In genomic region chr11:113412545-113412944, GRCm38 (mm10) we compare ENCODE assay signal across 13 mouse cellular contexts.
DNase-seq lines count a peak whose midpoint lies in the region; ATAC-seq and TF ChIP-seq lines count a peak whose summit lies in the region.
"Had no signal": no experiment of that assay in that cellular context is flagged by ENCODE, and none has a peak within 500 bp of the region (broad histone marks: within the 10 kb centered on the region; RNA-seq: fewer than 3 reads in every experiment).

No protein-coding gene starts in this region.

- no peak overlapping the region for H3K27ac ChIP-seq in kidney, adult 2 months (ENCODE audit: insufficient read depth, low read depth, low read length)
- H3K27ac ChIP-seq in kidney, embryonic 14.5 days (ENCODE audit: low read depth, low read length): no peak overlapping the region
- no peak overlapping the region for H3K27ac ChIP-seq in testis, adult 2 months (ENCODE audit: control insufficient read depth, insufficient read depth, low read depth, low read length)
- no peak overlapping the region for H3K27ac ChIP-seq in forebrain, embryonic 12.5 days
- H3K27ac ChIP-seq: limb, embryonic 12.5 days; midbrain, embryonic 15.5 days had no signal

- 0 out of 2 replicates have a peak, but pooled peaks have one; percentile 27 for TF ChIP-seq CTCF in kidney, adult 2 months (conservative IDR thresholded peaks at IDR 0.05; ENCODE audit: insufficient read depth, insufficient read length, low read depth, low read length)
- TF ChIP-seq CTCF in testis, adult 2 months (IDR thresholded peaks at IDR 0.05; ENCODE audit: control insufficient read depth, insufficient read depth, insufficient replicate concordance, low read depth, low read length): peak; percentile 60
- TF ChIP-seq CTCF in brain, embryonic 14.5 days (IDR thresholded peaks at IDR 0.05; ENCODE audit: borderline replicate concordance, extremely low read depth, insufficient read depth, insufficient read length): peak; percentile 48

- H3K4me1 ChIP-seq in kidney, adult 2 months (ENCODE audit: control insufficient read depth, insufficient read depth, low read length): no peaks in the 10 kb centered on the region
- no peaks in the 10 kb centered on the region for H3K4me1 ChIP-seq in kidney, embryonic 14.5 days (ENCODE audit: control insufficient read depth, insufficient read depth, low read length)
- no peaks in the 10 kb centered on the region for H3K4me1 ChIP-seq in testis, adult 2 months (ENCODE audit: control insufficient read depth, insufficient read depth, low read length)
- no peaks in the 10 kb centered on the region for H3K4me1 ChIP-seq in forebrain, embryonic 12.5 days
- H3K4me1 ChIP-seq: limb, embryonic 12.5 days; midbrain, embryonic 15.5 days had no signal

- no peaks in the 10 kb centered on the region for H3K27me3 ChIP-seq in kidney, adult 2 months (replicated peaks; ENCODE audit: control insufficient read depth, insufficient read depth, low read length)
- H3K27me3 ChIP-seq in kidney, embryonic 14.5 days (ENCODE audit: control insufficient read depth, insufficient read depth, low read length): no peaks in the 10 kb centered on the region
- no peaks in the 10 kb centered on the region for H3K27me3 ChIP-seq in testis, adult 2 months (ENCODE audit: control insufficient read depth, insufficient read depth, low read length)
- H3K27me3 ChIP-seq in forebrain, embryonic 12.5 days: no peaks in the 10 kb centered on the region
- H3K27me3 ChIP-seq: limb, embryonic 12.5 days; midbrain, embryonic 15.5 days had no signal

- no peaks in the 10 kb centered on the region for H3K36me3 ChIP-seq in kidney, adult 2 months (ENCODE audit: control insufficient read depth, insufficient read depth, low read length)
- no peaks in the 10 kb centered on the region for H3K36me3 ChIP-seq in kidney, embryonic 14.5 days (ENCODE audit: control insufficient read depth, insufficient read depth, low read length)
- H3K36me3 ChIP-seq in testis, adult 2 months (ENCODE audit: control insufficient read depth, insufficient read depth, low read length): no peaks in the 10 kb centered on the region
- no peaks in the 10 kb centered on the region for H3K36me3 ChIP-seq in forebrain, embryonic 12.5 days (replicated peaks)
- H3K36me3 ChIP-seq: limb, embryonic 12.5 days; midbrain, embryonic 15.5 days had no signal

- ATAC-seq in kidney, embryonic 14.5 days (ENCODE audit: low FRiP score, low TSS enrichment): no peak
- ATAC-seq in forebrain, embryonic 12.5 days (ENCODE audit: low FRiP score): no peak
- ATAC-seq: midbrain, embryonic 15.5 days had no signal

- no peak for TF ChIP-seq POLR2A in kidney, adult 2 months (IDR thresholded peaks at IDR 0.05; ENCODE audit: low read depth, low read length)
- TF ChIP-seq POLR2A in testis, adult 2 months (IDR thresholded peaks at IDR 0.05; ENCODE audit: control insufficient read depth, low read depth, low read length): no peak
- TF ChIP-seq POLR2A in brain, embryonic 14.5 days (IDR thresholded peaks at IDR 0.05; ENCODE audit: borderline replicate concordance, extremely low read depth, insufficient read depth, insufficient read length, poor library complexity, severe bottlenecking): no peak

- no peaks in the 10 kb centered on the region for H3K9me3 ChIP-seq in kidney, embryonic 14.5 days (ENCODE audit: control insufficient read depth, low read length)
- H3K9me3 ChIP-seq in forebrain, embryonic 12.5 days: no peaks in the 10 kb centered on the region
- H3K9me3 ChIP-seq: limb, embryonic 12.5 days; midbrain, embryonic 15.5 days had no signal

- WGBS in kidney, adult 2 months: 93% methylated on average over 4 of the region's 4 CpGs
- whole genome bisulfite sequencing in kidney, embryonic 14.5 days: 90% methylated on average over 4 of the region's 4 CpGs
- 85% methylated on average over 4 of the region's 4 CpGs for WGBS in forebrain, embryonic 12.5 days

- H3K4me2 ChIP-seq in kidney, embryonic 14.5 days (replicated peaks; ENCODE audit: low read depth, low read length): no peak overlapping the region
- H3K4me2 ChIP-seq in forebrain, embryonic 12.5 days: no peak overlapping the region
- H3K4me2 ChIP-seq: limb, embryonic 12.5 days; midbrain, embryonic 15.5 days had no signal

- H3K9ac ChIP-seq in kidney, embryonic 14.5 days (ENCODE audit: low read depth, low read length): no peak overlapping the region
- H3K9ac ChIP-seq in forebrain, embryonic 12.5 days: no peak overlapping the region
- H3K9ac ChIP-seq: limb, embryonic 12.5 days; midbrain, embryonic 15.5 days had no signal

- no peak for DNase-seq in kidney, adult 2 months
- no peak for DNase-seq in testis, postnatal 14 days (ENCODE audit: low spot score)
- DNase-seq in brain, embryonic 14.5 days (ENCODE audit: low read depth): no peak
- DNase-seq in layer of hippocampus, adult 11-12 months (ENCODE audit: low spot score): no peak
- DNase-seq: heart, adult 11 months; heart, postnatal 36 days; kidney, adult 11 months; right cerebral cortex, postnatal 25 days had no signal

- H3K4me3 ChIP-seq in kidney, adult 2 months (ENCODE audit: insufficient read depth, low read depth, low read length): no peak overlapping the region
- H3K4me3 ChIP-seq in kidney, embryonic 14.5 days (ENCODE audit: low read length): no peak overlapping the region
- no peak overlapping the region for H3K4me3 ChIP-seq in testis, adult 2 months (ENCODE audit: control insufficient read depth, low read depth, low read length)
- H3K4me3 ChIP-seq in forebrain, embryonic 12.5 days (replicated peaks): no peak overlapping the region
- H3K4me3 ChIP-seq: limb, embryonic 12.5 days; midbrain, embryonic 15.5 days had no signal
